Mouse (Mus musculus): ENCODE data around the gene Kdm1b. TPM values are rescaled to one million over a fixed set of nuclear protein-coding genes. Genes with fewer than 3 reads are reported as not detected.

The Kdm1b gene
- polyA plus RNA-seq, 1 experiment from 2014 or later = 14.0 TPM

DNA sequence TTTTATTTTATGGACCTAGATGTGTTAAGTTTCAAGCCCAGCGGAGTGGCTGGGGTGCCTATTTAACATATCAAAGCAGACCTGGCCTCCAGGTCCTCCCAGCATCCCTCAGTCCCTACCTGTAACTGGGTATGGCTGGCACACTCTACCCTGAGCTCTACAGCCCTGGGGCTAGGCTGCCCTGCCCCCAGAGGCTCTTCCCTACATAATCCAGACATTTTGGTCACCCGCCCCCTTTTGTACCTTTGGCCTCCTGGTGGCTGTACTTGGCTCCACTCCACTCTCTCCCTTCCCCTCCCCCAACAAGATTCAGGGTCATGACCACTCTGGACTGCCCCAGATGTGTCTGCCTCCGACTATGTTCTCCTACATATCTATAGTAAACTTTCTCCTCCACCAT, 81.2 kb downstream of the Kdm1b start:
- no peak overlapping the region for H3K4me3 ChIP-seq (ENCODE audit: low read depth, low read length)
- ATAC-seq (ENCODE audit: low read depth) (no peak), DNase-seq (ENCODE audit: low spot score) (no peak)
- H3K4me1 ChIP-seq (ENCODE audit: control insufficient read depth, insufficient read depth, low read length) = peaks cover 19% of the 10 kb centered on the region
- peak overlapping the region; percentile 97; the same call in 1 of the 2 replicates for H3K4me2 ChIP-seq (ENCODE audit: low read depth, low read length)
- no peak overlapping the region for H3K9ac ChIP-seq (ENCODE audit: low read depth, low read length)
- H3K27ac ChIP-seq (replicated peaks; ENCODE audit: low read depth, low read length) = no peak overlapping the region; the same call in 1 of the 2 replicates
- H3K9me3 ChIP-seq (ENCODE audit: control insufficient read depth, low read length) = no peaks in the 10 kb centered on the region
- H3K27me3 ChIP-seq (replicated peaks; ENCODE audit: control insufficient read depth, insufficient read depth, low read length) = peaks cover 15% of the 10 kb centered on the region
- 47% methylated on average over 3 of the region's 3 CpGs for WGBS
- no peaks in the 10 kb centered on the region for H3K36me3 ChIP-seq (ENCODE audit: control insufficient read depth, insufficient read depth, low read length)

DNA sequence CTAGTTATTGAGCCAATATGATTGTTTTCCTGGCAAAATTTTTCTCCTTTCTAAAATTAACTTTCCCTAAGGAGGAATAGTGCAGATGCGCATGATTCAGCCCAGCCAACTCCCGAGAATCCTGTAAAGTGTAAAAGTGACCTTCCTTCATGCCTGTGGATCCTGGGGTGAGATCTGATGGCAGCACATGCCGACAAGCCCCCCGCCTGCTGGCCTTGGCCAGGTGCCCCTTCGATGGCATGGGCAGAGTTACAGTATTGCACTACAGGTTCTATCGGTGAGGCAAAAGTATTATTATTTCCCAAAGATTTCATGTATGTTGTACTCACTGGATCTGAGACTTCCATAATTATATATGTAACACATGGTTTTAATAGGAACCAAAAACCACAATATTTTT, 81.7 kb downstream of the Kdm1b start:
- Histone ChIP-seq H3K36me3 (ENCODE audit: control insufficient read depth, insufficient read depth, low read length) (no peaks in the 10 kb centered on the region), H3K4me1 (ENCODE audit: control insufficient read depth, insufficient read depth, low read length) (peaks cover 19% of the 10 kb centered on the region), H3K9ac (ENCODE audit: low read depth, low read length) (no peak overlapping the region), H3K4me3 (ENCODE audit: low read depth, low read length) (no peak overlapping the region), H3K9me3 (ENCODE audit: control insufficient read depth, low read length) (no peaks in the 10 kb centered on the region), H3K4me2 (ENCODE audit: low read depth, low read length) (peak overlapping the region; percentile 27; the same call in 1 of the 2 replicates), H3K27ac (replicated peaks; ENCODE audit: low read depth, low read length) (0 out of 2 replicates have a peak overlapping the region, but pooled peaks have one; percentile 6), H3K27me3 (replicated peaks; ENCODE audit: control insufficient read depth, insufficient read depth, low read length) (peaks cover 15% of the 10 kb centered on the region)
- WGBS = 57% methylated on average over 6 of the region's 6 CpGs
- DNase-seq (ENCODE audit: low spot score) (no peak), ATAC-seq (ENCODE audit: low read depth) (no peak)

DNA sequence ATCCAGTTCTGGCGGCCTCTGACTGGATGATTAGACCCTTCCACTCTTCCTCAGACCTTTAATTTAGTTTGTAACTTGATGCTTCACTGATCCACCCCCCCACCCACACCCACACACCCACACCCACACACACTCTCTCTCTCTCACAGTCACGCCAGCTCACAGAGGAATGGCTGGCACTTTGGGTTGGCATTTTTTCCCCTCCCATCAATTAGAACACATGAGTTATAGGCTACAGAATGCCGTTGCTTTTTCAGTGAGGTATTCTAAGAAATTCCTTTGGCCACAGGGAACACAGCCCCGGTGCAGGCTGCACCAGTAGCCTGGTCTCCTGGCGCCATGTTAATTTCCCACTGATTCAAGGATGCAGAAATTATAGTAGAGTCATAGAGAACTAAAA, 82.3 kb downstream of the Kdm1b start:
- Histone ChIP-seq H3K9me3 (ENCODE audit: control insufficient read depth, low read length) (no peaks in the 10 kb centered on the region), H3K4me2 (ENCODE audit: low read depth, low read length) (no peak overlapping the region), H3K4me1 (ENCODE audit: control insufficient read depth, insufficient read depth, low read length) (peaks cover 19% of the 10 kb centered on the region), H3K27me3 (replicated peaks; ENCODE audit: control insufficient read depth, insufficient read depth, low read length) (peaks cover 15% of the 10 kb centered on the region), H3K9ac (ENCODE audit: low read depth, low read length) (no peak overlapping the region), H3K4me3 (ENCODE audit: low read depth, low read length) (no peak overlapping the region), H3K27ac (replicated peaks; ENCODE audit: low read depth, low read length) (no peak overlapping the region), H3K36me3 (ENCODE audit: control insufficient read depth, insufficient read depth, low read length) (no peaks in the 10 kb centered on the region)
- DNase-seq (ENCODE audit: low spot score) (peak; percentile 56), ATAC-seq (ENCODE audit: low read depth) (peak; percentile 34; the same call in 1 of the 2 replicates)
- 46% methylated on average over 5 of the region's 5 CpGs for WGBS

DNA sequence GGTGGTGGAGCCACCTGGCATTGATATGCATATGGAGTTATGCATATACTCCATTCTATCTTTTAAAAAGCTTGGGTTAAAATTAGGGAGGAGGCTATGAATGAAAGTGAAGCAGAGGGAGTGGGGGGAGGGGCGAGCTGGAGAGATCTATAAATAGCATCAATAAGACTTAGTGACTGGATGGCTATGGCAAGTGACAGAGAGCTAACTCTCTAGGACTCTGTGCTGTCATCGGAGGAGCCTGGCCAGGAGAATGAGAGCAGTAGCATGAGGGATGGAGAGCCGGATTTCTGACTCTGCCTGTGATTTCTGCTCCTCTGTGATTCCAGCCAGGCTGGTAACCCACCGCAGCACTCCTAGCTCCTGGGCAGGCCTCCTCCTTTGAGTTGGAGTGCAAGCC, 85.8 kb downstream of the Kdm1b start:
- Histone ChIP-seq H3K27ac (replicated peaks; ENCODE audit: low read depth, low read length) (no peak overlapping the region), H3K9ac (ENCODE audit: low read depth, low read length) (no peak overlapping the region), H3K27me3 (replicated peaks; ENCODE audit: control insufficient read depth, insufficient read depth, low read length) (peaks cover 5% of the 10 kb centered on the region; the same call in 1 of the 2 replicates), H3K4me1 (ENCODE audit: control insufficient read depth, insufficient read depth, low read length) (peaks cover 10% of the 10 kb centered on the region; the same call in 1 of the 2 replicates), H3K4me3 (ENCODE audit: low read depth, low read length) (no peak overlapping the region), H3K36me3 (ENCODE audit: control insufficient read depth, insufficient read depth, low read length) (no peaks in the 10 kb centered on the region), H3K4me2 (ENCODE audit: low read depth, low read length) (no peak overlapping the region), H3K9me3 (ENCODE audit: control insufficient read depth, low read length) (no peaks in the 10 kb centered on the region)
- DNase-seq (ENCODE audit: low spot score) (no peak), ATAC-seq (ENCODE audit: low read depth) (no peak)
- WGBS = 52% methylated on average over 4 of the region's 4 CpGs

GRCm38 (mm10) chr13:47133058-47133457, 89.8 kb downstream of the Kdm1b start:
- no peak for DNase-seq (ENCODE audit: low spot score)
- no peak overlapping the region for H3K9ac ChIP-seq (ENCODE audit: low read depth, low read length)
- no peaks in the 10 kb centered on the region for H3K36me3 ChIP-seq (ENCODE audit: control insufficient read depth, insufficient read depth, low read length)
- H3K27me3 ChIP-seq (replicated peaks; ENCODE audit: control insufficient read depth, insufficient read depth, low read length) = peaks cover 2% of the 10 kb centered on the region; the same call in 1 of the 2 replicates
- no peak for ATAC-seq (ENCODE audit: low read depth)
- H3K9me3 ChIP-seq (ENCODE audit: control insufficient read depth, low read length) = no peaks in the 10 kb centered on the region
- H3K4me3 ChIP-seq (ENCODE audit: low read depth, low read length) = no peak overlapping the region
- H3K4me2 ChIP-seq (ENCODE audit: low read depth, low read length) = no peak overlapping the region
- H3K27ac ChIP-seq (replicated peaks; ENCODE audit: low read depth, low read length) = no peak overlapping the region
- no peaks in the 10 kb centered on the region for H3K4me1 ChIP-seq (ENCODE audit: control insufficient read depth, insufficient read depth, low read length)
- WGBS = 75% methylated on average over 8 of the region's 8 CpGs

GRCm38 (mm10) chr13:47134836-47135235, 91.5 kb downstream of the Kdm1b start:
- no peak for ATAC-seq (ENCODE audit: low read depth)
- H3K4me1 ChIP-seq (ENCODE audit: control insufficient read depth, insufficient read depth, low read length) = no peaks in the 10 kb centered on the region
- no peak overlapping the region for H3K27ac ChIP-seq (replicated peaks; ENCODE audit: low read depth, low read length)
- H3K9me3 ChIP-seq (ENCODE audit: control insufficient read depth, low read length) = no peaks in the 10 kb centered on the region
- DNase-seq (ENCODE audit: low spot score) = no peak
- peaks cover 2% of the 10 kb centered on the region; the same call in 1 of the 2 replicates for H3K27me3 ChIP-seq (replicated peaks; ENCODE audit: control insufficient read depth, insufficient read depth, low read length)
- no peaks in the 10 kb centered on the region for H3K36me3 ChIP-seq (ENCODE audit: control insufficient read depth, insufficient read depth, low read length)
- H3K9ac ChIP-seq (ENCODE audit: low read depth, low read length) = no peak overlapping the region
- H3K4me3 ChIP-seq (ENCODE audit: low read depth, low read length) = no peak overlapping the region
- no peak overlapping the region for H3K4me2 ChIP-seq (ENCODE audit: low read depth, low read length)
- WGBS = 91% methylated on average over 7 of the region's 7 CpGs

Other genes starting within 250 kb of the Kdm1b start
- 24.0 and 25.2 TPM in 2 replicates for gene Kif13a, start 113.6 kb upstream of the Kdm1b start, polyA plus RNA-seq (2014; fragmentation: Nextera tagmentation; extraction: Ambion mirVana)
- 4.1 and 4.8 TPM in 2 replicates for gene Nhlrc1, start 28.6 kb upstream of the Kdm1b start, polyA plus RNA-seq (2014; fragmentation: Nextera tagmentation; extraction: Ambion mirVana)
- gene Tpmt, start 1.2 kb downstream of the Kdm1b start, polyA plus RNA-seq (2014; fragmentation: Nextera tagmentation; extraction: Ambion mirVana) = 17.7 and 19.9 TPM in 2 replicates
- 188 and 208 TPM in 2 replicates for gene Dek, start 62.7 kb downstream of the Kdm1b start, polyA plus RNA-seq (2014; fragmentation: Nextera tagmentation; extraction: Ambion mirVana)
- gene Rnf144b, start 79.2 kb downstream of the Kdm1b start, polyA plus RNA-seq (2014; fragmentation: Nextera tagmentation; extraction: Ambion mirVana) = 4.9 and 5.3 TPM in 2 replicates